Mouse (Mus musculus) embryonic facial prominence, embryonic 14.5 days (tissue): ENCODE measurements at regions not wholly inside any gene's neighbourhood (a gene's known extent, or its start where the extent isn't known, plus 50 kb on each side); places are given as distances from the start of the nearest gene placed in this dataset.

Experiments used
- ATAC-seq: fragments of 200-750 bp; cut with Nextera tagmentation; 2 replicates; pipeline ENCODE4 v1.8.0; 2017; ENCODE audit warnings: low read depth, moderate number of reproducible peaks, moderate TSS enrichment
- DNase-seq: peaks from one replicate; pipeline ENCODE4 v3.0.0-alpha.2; 2015; ENCODE audit warnings: low spot score
- H3K27ac ChIP-seq: fragments of 300-500 bp; sonication (generic); replicated peaks from 2 replicates; pipeline ENCODE4 v1.5.1; 2014; ENCODE audit warnings: low read depth, mild to moderate bottlenecking, low read length, moderate library complexity
- H3K27me3 ChIP-seq: fragments of 300-500 bp; sonication (generic); replicated peaks from 2 replicates; pipeline ENCODE4 v1.6.1; 2014; ENCODE audit warnings: low read length; ENCODE audit not compliant: control insufficient read depth, insufficient read depth
- H3K36me3 ChIP-seq: fragments of 300-500 bp; sonication (generic); 2 replicates; pipeline ENCODE4 v1.6.1; 2014; ENCODE audit warnings: low read length, mixed read lengths; ENCODE audit not compliant: control insufficient read depth, insufficient read depth
- H3K4me1 ChIP-seq: fragments of 300-500 bp; sonication (generic); 2 replicates; pipeline ENCODE4 v1.6.1; 2014; ENCODE audit warnings: antibody characterized with exemption, low read length; ENCODE audit not compliant: control insufficient read depth, insufficient read depth
- H3K4me2 ChIP-seq: fragments of 300-500 bp; sonication (generic); 2 replicates; pipeline ENCODE4 v1.6.1; 2014; ENCODE audit warnings: low read depth, mild to moderate bottlenecking, low read length, moderate library complexity, mixed read lengths
- H3K4me3 ChIP-seq: fragments of 300-500 bp; sonication (generic); 2 replicates; pipeline ENCODE4 v1.5.1; 2014; ENCODE audit warnings: low read depth, mild to moderate bottlenecking, low read length
- H3K9ac ChIP-seq: fragments of 300-500 bp; sonication (generic); 2 replicates; pipeline ENCODE4 v1.6.1; 2014; ENCODE audit warnings: low read depth, mild to moderate bottlenecking, low read length, moderate library complexity, mixed read lengths
- H3K9me3 ChIP-seq: fragments of 300-500 bp; sonication (generic); 2 replicates; pipeline ENCODE4 v1.6.1; 2016; ENCODE audit warnings: low read length; ENCODE audit not compliant: control insufficient read depth
- WGBS: fragments of 180-500 bp; shearing (Covaris S2); extraction: QIAGEN DNeasy Blood & Tissue Kit; methylation state at CpG from one replicate; pipeline ENCODE4 v1.1.7; 2014; 5-methylcytosine and 5-hydroxymethylcytosine counted together

GRCm38 (mm10) chr9:13919739-13920410, 92.4 kb downstream of the Fam76b start:
- 45% methylated on average over 9 of the region's 9 CpGs for WGBS
- no peak overlapping the region for H3K4me3 ChIP-seq
- ATAC-seq (no peak; the same call in 1 of the 2 replicates), DNase-seq (no peak)
- H3K27me3 ChIP-seq = no peaks in the 10 kb centered on the region
- H3K27ac ChIP-seq = 0 out of 2 replicates have a peak overlapping the region, but pooled peaks have one; percentile 39
- no peak overlapping the region for H3K4me2 ChIP-seq
- 0 out of 2 replicates have a peak, but pooled peaks cover 9% of the 10 kb centered on the region for H3K9me3 ChIP-seq
- H3K4me1 ChIP-seq = peaks cover 3% of the 10 kb centered on the region; the same call in 1 of the 2 replicates
- H3K9ac ChIP-seq = no peak overlapping the region
- no peaks in the 10 kb centered on the region for H3K36me3 ChIP-seq

GRCm38 (mm10) chr9:13920623-13921022, 93.1 kb downstream of the Fam76b start:
- Histone ChIP-seq H3K9ac (no peak overlapping the region), H3K36me3 (no peaks in the 10 kb centered on the region), H3K27ac (no peak overlapping the region), H3K4me1 (peaks cover 3% of the 10 kb centered on the region; the same call in 1 of the 2 replicates), H3K4me3 (no peak overlapping the region), H3K27me3 (no peaks in the 10 kb centered on the region), H3K4me2 (no peak overlapping the region), H3K9me3 (0 out of 2 replicates have a peak, but pooled peaks cover 9% of the 10 kb centered on the region)
- WGBS = 80% methylated on average over 1 of the region's 1 CpGs
- ATAC-seq = no peak
- no peak for DNase-seq

DNA sequence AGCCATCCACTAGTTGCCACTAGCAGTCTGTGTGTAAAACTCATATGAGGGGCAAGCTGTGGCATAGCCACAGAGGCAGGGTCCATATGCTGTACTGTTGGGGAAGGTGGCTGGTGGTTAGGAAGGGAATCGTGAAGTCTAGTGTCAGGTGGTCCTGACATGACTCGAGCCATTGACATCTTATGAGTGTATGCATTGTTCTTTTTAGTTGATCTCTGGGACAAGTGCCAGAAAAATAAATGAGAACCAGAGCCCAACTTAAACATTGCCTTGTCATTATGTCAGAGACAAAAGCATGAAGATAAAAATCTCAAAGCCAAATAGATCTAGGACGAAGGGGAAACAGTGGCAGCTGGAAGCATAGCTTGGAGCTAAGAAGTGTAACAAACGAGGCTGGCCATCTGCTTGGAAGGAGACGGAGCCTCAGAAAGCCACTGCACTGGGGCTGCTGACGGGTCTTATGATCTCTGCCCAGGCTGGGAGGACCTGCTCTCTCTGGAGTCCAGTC, 104.5 kb downstream of the Fam76b start:
- WGBS = 4% methylated on average over 6 of the region's 6 CpGs

DNA sequence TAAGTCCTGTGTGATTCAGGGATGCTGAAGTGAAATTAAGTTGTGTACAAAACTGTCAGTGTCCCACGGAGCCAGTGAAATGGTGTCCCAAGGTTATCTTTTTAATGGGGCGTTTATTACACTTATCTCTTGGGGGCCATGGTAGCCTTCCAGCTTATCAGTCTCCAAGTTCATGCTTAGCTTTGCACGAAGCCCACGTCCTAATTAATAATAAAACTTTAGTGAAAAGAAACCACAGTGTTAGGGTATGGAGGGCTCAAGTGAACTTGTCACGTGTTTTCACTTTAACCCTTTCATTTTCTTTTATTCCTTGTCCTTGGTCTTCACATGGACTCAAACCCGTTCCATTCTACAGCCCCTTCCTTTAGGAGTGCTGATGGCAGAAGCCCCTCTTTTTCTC, 105.9 kb downstream of the Fam76b start:
- no peak for DNase-seq

More for the DNA sequence above, 104.5 kb downstream of the Fam76b start:
- 0 out of 2 replicates have a peak overlapping the region, but pooled peaks have one; percentile 3 for H3K27ac ChIP-seq
- H3K4me3 ChIP-seq = no peak overlapping the region
- peaks cover 8% of the 10 kb centered on the region; the same call in 1 of the 2 replicates for H3K4me1 ChIP-seq
- H3K27me3 ChIP-seq = no peaks in the 10 kb centered on the region
- peaks cover 5% of the 10 kb centered on the region; the same call in 1 of the 2 replicates for H3K9me3 ChIP-seq
- no peak overlapping the region for H3K9ac ChIP-seq
- no peak overlapping the region for H3K4me2 ChIP-seq
- ATAC-seq (peak; percentile 86), DNase-seq (peak; percentile 82)
- H3K36me3 ChIP-seq = no peaks in the 10 kb centered on the region

GRCm38 (mm10) chr9:13937301-13937700, 109.8 kb downstream of the Fam76b start:
- WGBS = 80% methylated on average over 2 of the region's 2 CpGs
- DNase-seq (no peak), ATAC-seq (no peak)
- no peaks in the 10 kb centered on the region for H3K9me3 ChIP-seq
- peaks cover 6% of the 10 kb centered on the region; the same call in 1 of the 2 replicates for H3K4me1 ChIP-seq
- no peaks in the 10 kb centered on the region for H3K36me3 ChIP-seq
- H3K4me2 ChIP-seq = no peak overlapping the region
- H3K4me3 ChIP-seq = no peak overlapping the region
- H3K9ac ChIP-seq = no peak overlapping the region
- H3K27ac ChIP-seq = no peak overlapping the region
- no peaks in the 10 kb centered on the region for H3K27me3 ChIP-seq

More for the DNA sequence above, 105.9 kb downstream of the Fam76b start:
- no peak overlapping the region for H3K4me3 ChIP-seq
- ATAC-seq = no peak
- whole genome bisulfite sequencing = 76% methylated on average over 6 of the region's 6 CpGs
- H3K9me3 ChIP-seq = peaks cover 5% of the 10 kb centered on the region; the same call in 1 of the 2 replicates
- H3K4me2 ChIP-seq = no peak overlapping the region
- H3K4me1 ChIP-seq = peaks cover 8% of the 10 kb centered on the region; the same call in 1 of the 2 replicates
- no peaks in the 10 kb centered on the region for H3K27me3 ChIP-seq
- no peaks in the 10 kb centered on the region for H3K36me3 ChIP-seq
- H3K27ac ChIP-seq = no peak overlapping the region
- H3K9ac ChIP-seq = no peak overlapping the region

- Histone ChIP-seq H3K9me3 (no peaks in the 10 kb centered on the region), H3K9ac (no peak overlapping the region), H3K4me2 (no peak overlapping the region), H3K4me1 (no peaks in the 10 kb centered on the region), H3K27me3 (no peaks in the 10 kb centered on the region), H3K36me3 (no peaks in the 10 kb centered on the region), H3K4me3 (no peak overlapping the region), H3K27ac (no peak overlapping the region)
- WGBS = 65% methylated on average over 3 of the region's 3 CpGs
- ATAC-seq (no peak), DNase-seq (no peak)
Measured at GRCm38 (mm10) chr9:13946519-13946918, 119.0 kb downstream of the Fam76b start.

- H3K4me1 ChIP-seq = no peaks in the 10 kb centered on the region
- H3K4me2 ChIP-seq = no peak overlapping the region
- no peak overlapping the region for H3K9ac ChIP-seq
- no peak overlapping the region for H3K27ac ChIP-seq
- no peaks in the 10 kb centered on the region for H3K36me3 ChIP-seq
- DNase-seq (no peak), ATAC-seq (no peak)
- no peaks in the 10 kb centered on the region for H3K27me3 ChIP-seq
- no peaks in the 10 kb centered on the region for H3K9me3 ChIP-seq
- H3K4me3 ChIP-seq = no peak overlapping the region
Measured at GRCm38 (mm10) chr9:13952157-13952556, 124.6 kb downstream of the Fam76b start.

DNA sequence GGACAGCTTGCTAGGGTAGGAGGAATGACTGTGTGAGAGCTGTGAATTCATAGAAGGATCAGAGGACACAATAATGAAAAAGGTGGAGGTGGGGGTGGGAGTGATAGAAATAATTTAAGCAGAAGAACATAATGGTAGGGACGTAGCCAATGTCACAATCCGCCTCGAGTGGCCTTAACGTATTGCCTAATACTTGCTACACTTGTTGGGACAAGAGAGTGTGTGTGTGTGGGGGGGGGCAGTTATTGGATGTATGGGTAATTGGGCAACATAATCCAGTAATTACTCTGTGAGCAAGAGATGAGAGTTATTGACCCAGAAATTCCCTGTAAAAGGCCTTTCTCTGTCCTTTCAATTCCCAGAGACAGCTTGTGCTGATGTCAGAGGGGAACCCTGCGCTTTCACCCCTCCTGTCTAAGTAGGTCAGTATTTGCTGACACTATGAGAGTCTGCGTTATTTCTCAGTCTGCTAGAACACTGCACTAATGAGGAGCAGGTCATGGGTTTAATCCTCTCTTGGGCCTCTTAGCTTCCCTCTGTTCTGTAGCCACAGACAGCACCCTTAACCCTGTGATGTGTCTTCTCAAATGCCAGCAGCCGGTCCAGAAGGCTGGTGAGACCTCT, 135.7 kb downstream of the Fam76b start:
- Histone ChIP-seq H3K9ac (no peak overlapping the region), H3K36me3 (no peaks in the 10 kb centered on the region), H3K27me3 (no peaks in the 10 kb centered on the region), H3K27ac (no peak overlapping the region), H3K4me1 (peaks cover 2% of the 10 kb centered on the region; the same call in 1 of the 2 replicates), H3K9me3 (no peaks in the 10 kb centered on the region), H3K4me3 (no peak overlapping the region), H3K4me2 (no peak overlapping the region)
- 65% methylated on average over 7 of the region's 7 CpGs for WGBS
- DNase-seq (peak; percentile 68), ATAC-seq (peak; percentile 89; the same call in 1 of the 2 replicates)
